Mouse (Mus musculus): Measurements from ENCODE around the gene Psen2.
A peak's percentile ranks its signal among the peaks of the same experiment; 100 is the strongest.

Psen2 gene

GRCm38 (mm10) chr1:180263364-180263997 lies at the start of gene Psen2:
TSS of gene Psen2 (minus strand) at chr1:180263438.
- peak; percentile 71 for DNase-seq (ENCODE audit: low spot score)

- no peak for DNase-seq (ENCODE audit: low spot score)
These were observed 49.6 kb upstream of the Psen2 start for GRCm38 (mm10) chr1:180312792-180313311.

- no peak for DNase-seq (ENCODE audit: low spot score)
These were observed 49.0 kb upstream of the Psen2 start for GRCm38 (mm10) chr1:180312286-180312685.

- no peak for DNase-seq (ENCODE audit: low spot score)
These were observed 45.7 kb upstream of the Psen2 start for GRCm38 (mm10) chr1:180308897-180309296.

GRCm38 (mm10) chr1:180307661-180308060 lies 44.4 kb upstream of the Psen2 start:
- DNase-seq (ENCODE audit: low spot score): no peak

- DNase-seq (ENCODE audit: low spot score): no peak
These were observed 43.7 kb upstream of the Psen2 start for GRCm38 (mm10) chr1:180306889-180307288.

GRCm38 (mm10) chr1:180303600-180303999 lies 40.4 kb upstream of the Psen2 start:
- DNase-seq (ENCODE audit: low spot score): no peak

- DNase-seq (ENCODE audit: low spot score): peak; percentile 64
These were observed 39.2 kb upstream of the Psen2 start for GRCm38 (mm10) chr1:180302253-180303120.

- DNase-seq (ENCODE audit: low spot score): no peak
These were observed 37.8 kb upstream of the Psen2 start for GRCm38 (mm10) chr1:180300997-180301396.

GRCm38 (mm10) chr1:180300292-180300691 lies 37.1 kb upstream of the Psen2 start:
- no peak for DNase-seq (ENCODE audit: low spot score)

- no peak for DNase-seq (ENCODE audit: low spot score)
These were observed 36.5 kb upstream of the Psen2 start for GRCm38 (mm10) chr1:180299697-180300096.

- no peak for DNase-seq (ENCODE audit: low spot score)
These were observed 32.9 kb upstream of the Psen2 start for GRCm38 (mm10) chr1:180296088-180296487.

GRCm38 (mm10) chr1:180290358-180290757 lies 27.1 kb upstream of the Psen2 start:
- DNase-seq (ENCODE audit: low spot score): no peak

GRCm38 (mm10) chr1:180289788-180290187 lies 26.6 kb upstream of the Psen2 start:
- no peak for DNase-seq (ENCODE audit: low spot score)

GRCm38 (mm10) chr1:180288872-180289468 lies 25.7 kb upstream of the Psen2 start:
- DNase-seq (ENCODE audit: low spot score): no peak

- no peak for DNase-seq (ENCODE audit: low spot score)
These were observed 25.0 kb upstream of the Psen2 start for GRCm38 (mm10) chr1:180288227-180288626.

GRCm38 (mm10) chr1:180286081-180286831 lies 23.0 kb upstream of the Psen2 start:
- no peak for DNase-seq (ENCODE audit: low spot score)

GRCm38 (mm10) chr1:180283813-180284768 lies 20.9 kb upstream of the Psen2 start:
- no peak for DNase-seq (ENCODE audit: low spot score)

GRCm38 (mm10) chr1:180282581-180282980 lies 19.3 kb upstream of the Psen2 start:
- no peak for DNase-seq (ENCODE audit: low spot score)

- peak; percentile 94 for DNase-seq (ENCODE audit: low spot score)
These were observed 16.4 kb upstream of the Psen2 start for GRCm38 (mm10) chr1:180279648-180280047.

GRCm38 (mm10) chr1:180277563-180277962 lies 14.3 kb upstream of the Psen2 start:
- peak; percentile 37 for DNase-seq (ENCODE audit: low spot score)

Measured in lung, postnatal 25 days (tissue).